Mouse (Mus musculus) G1E (cell line): ENCODE results near the gene Clock. TPM values are rescaled to one million over a fixed set of nuclear protein-coding genes. Genes with fewer than 3 reads are reported as not detected.

Experiments
- ATAC-seq: 2 replicates; pipeline ENCODE4 v1.8.0; 2016; ENCODE audit warnings: mild to moderate bottlenecking; ENCODE audit not compliant: insufficient number of reproducible peaks, poor library complexity, low FRiP score, severe bottlenecking; ENCODE audit errors: extremely low read depth
- DNase-seq: peaks from one replicate; pipeline ENCODE4 v3.0.0; 2012; ENCODE audit warnings: low spot score
- H3K27me3 ChIP-seq: 2 replicates; pipeline ENCODE4 v1.6.1; 2012; ENCODE audit warnings: mild to moderate bottlenecking, low read length, inconsistent platforms; ENCODE audit not compliant: insufficient read depth
- H3K36me3 ChIP-seq: replicated peaks from 2 replicates; pipeline ENCODE3; 2012; ENCODE audit warnings: mild to moderate bottlenecking, inconsistent platforms
- H3K4me1 ChIP-seq: 2 replicates; pipeline ENCODE4 v1.6.1; 2012; ENCODE audit warnings: low read depth, low read length, inconsistent platforms, mixed read lengths; ENCODE audit not compliant: insufficient read depth
- H3K4me3 ChIP-seq: 2 replicates; pipeline ENCODE4 v1.5.1; 2012; ENCODE audit warnings: low read depth, mild to moderate bottlenecking, inconsistent platforms, low read length, moderate library complexity, mixed read lengths
- H3K9me3 ChIP-seq: replicated peaks from 2 replicates; pipeline ENCODE4 v1.6.1; 2012; ENCODE audit warnings: inconsistent platforms
- CTCF ChIP-seq: IDR thresholded peaks from 2 replicates; pipeline ENCODE4 v1.5.1; 2012; ENCODE audit warnings: low read depth, low read length, inconsistent platforms, mixed read lengths
- GATA1 ChIP-seq: IDR thresholded peaks from 2 replicates; pipeline ENCODE4 v1.6.1; 2012; ENCODE audit warnings: borderline replicate concordance, low read length, inconsistent platforms, mixed read lengths
- GATA2 ChIP-seq: IDR thresholded peaks from 2 replicates; pipeline ENCODE4 v1.6.1; 2012; ENCODE audit warnings: low read depth, low read length, inconsistent platforms, borderline replicate concordance
- POLR2AphosphoS5 ChIP-seq: IDR thresholded peaks from 2 replicates; pipeline ENCODE4 v1.6.1; 2012; ENCODE audit warnings: low read depth, low read length, inconsistent platforms; ENCODE audit not compliant: insufficient replicate concordance
- TAL1 ChIP-seq: conservative IDR thresholded peaks from 2 replicates; pipeline ENCODE4 v1.6.1; 2012; ENCODE audit warnings: low read depth, low read length, inconsistent platforms, mixed read lengths
- polyA plus RNA-seq: library from polyadenylated mRNA; stranded (reverse); fragments of >175 nt; gene quantifications from 2 replicates; pipeline ENCODE4 v1.2.3, GENCODE M21; 2012
- total RNA-seq, 2 experiments: library from RNA; stranded (forward) in 1 of 2; stranded (reverse) in 1 of 2; fragments of 200-1000 nt in 1 of 2; fragments of >200 nt in 1 of 2; fragmentation: Nextera tagmentation in 1 of 2; gene quantifications; 2 replicates each; pipeline ENCODE4 v1.2.3; 2014 to 2017

The Clock gene
- total and polyA plus RNA-seq, 3 experiments, result 0.82 to 27.2 (median 16.4) TPM

DNA sequence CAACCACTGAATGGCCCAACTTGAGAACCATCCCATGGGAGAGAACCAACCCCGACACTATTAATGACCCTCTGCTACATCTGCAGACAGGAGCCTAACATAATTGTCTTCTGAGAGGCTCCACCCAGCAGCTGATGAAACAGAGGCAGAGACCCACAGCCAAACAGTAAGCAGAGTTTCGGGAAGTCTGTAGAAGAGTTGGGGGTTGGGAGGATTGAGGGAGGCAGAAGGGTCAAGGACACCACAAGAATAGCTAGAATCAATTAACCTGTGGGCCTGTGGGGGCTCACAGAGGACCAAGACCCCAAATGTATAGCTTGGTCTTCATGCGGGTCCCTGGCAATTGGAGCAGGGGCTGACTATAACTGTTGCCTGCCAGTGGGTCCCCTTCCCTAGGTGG, 16.3 kb downstream of the Clock start:
- no peak for ATAC-seq

DNA sequence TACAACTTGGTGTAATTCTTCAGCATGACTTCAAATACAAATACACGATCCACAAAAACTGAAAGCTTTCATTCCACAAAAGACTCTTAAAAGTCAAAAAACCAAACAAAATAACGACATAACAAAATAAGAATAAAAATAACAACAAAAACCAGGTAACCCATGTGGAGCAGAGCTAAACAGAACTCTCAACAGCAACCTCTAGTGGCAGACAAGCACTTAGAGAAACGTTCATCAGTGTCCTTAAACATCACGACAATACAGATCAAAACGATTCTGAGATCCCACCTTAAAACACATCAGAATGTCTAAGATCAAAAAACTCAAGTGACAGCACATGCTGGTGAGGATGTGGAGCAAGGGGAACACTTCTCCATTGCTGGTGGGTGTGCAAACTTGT, 17.5 kb downstream of the Clock start:
- Histone ChIP-seq H3K27me3 (no peaks in the 10 kb centered on the region), H3K4me1 (peaks cover 19% of the 10 kb centered on the region; the same call in 1 of the 2 replicates), H3K4me3 (no peak overlapping the region), H3K36me3 (peaks cover 27% of the 10 kb centered on the region), H3K9me3 (no peaks in the 10 kb centered on the region)
- no peak for ATAC-seq
- DNase-seq, result no peak
- TF ChIP-seq GATA1, result no peak

More for the DNA sequence above, 16.3 kb downstream of the Clock start:
- Histone ChIP-seq H3K9me3 (no peaks in the 10 kb centered on the region), H3K27me3 (no peaks in the 10 kb centered on the region), H3K36me3 (peaks cover 23% of the 10 kb centered on the region), H3K4me3 (no peak overlapping the region), H3K4me1 (peaks cover 19% of the 10 kb centered on the region; the same call in 1 of the 2 replicates)
- no peak for DNase-seq
- TF ChIP-seq TAL1, result no peak
- TF ChIP-seq POLR2AphosphoS5, result no peak
- TF ChIP-seq GATA1, result no peak
- TF ChIP-seq GATA2, result no peak
- no peak for TF ChIP-seq CTCF

DNA sequence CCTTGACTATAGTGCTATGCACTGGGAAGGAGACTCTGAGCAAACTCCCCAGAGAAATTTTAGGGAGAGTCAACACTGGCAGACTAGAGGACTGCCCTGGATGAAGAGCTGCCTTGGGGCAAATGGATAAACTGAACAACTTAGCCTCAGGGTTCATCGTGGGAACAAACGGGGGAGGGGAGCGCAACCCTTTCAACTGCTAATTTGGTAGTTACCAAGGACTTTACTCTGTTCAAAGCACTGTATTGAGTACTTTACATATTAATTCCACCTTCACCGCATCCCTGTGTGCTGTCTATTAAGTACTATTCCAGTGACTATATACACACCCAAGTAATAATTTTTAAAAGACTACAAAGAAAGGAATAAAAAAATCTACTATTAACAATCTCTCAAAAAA, 18.9 kb downstream of the Clock start:
- H3K4me1 ChIP-seq, result peaks cover 20% of the 10 kb centered on the region; the same call in 1 of the 2 replicates
- H3K27me3 ChIP-seq, result no peaks in the 10 kb centered on the region
- no peak for DNase-seq
- no peaks in the 10 kb centered on the region for H3K9me3 ChIP-seq
- no peak for ATAC-seq
- TF ChIP-seq POLR2AphosphoS5, result no peak
- TF ChIP-seq GATA2, result no peak
- no peak for TF ChIP-seq GATA1
- TF ChIP-seq CTCF, result no peak
- TF ChIP-seq TAL1, result no peak
- H3K4me3 ChIP-seq, result no peak overlapping the region
- H3K36me3 ChIP-seq, result peaks cover 28% of the 10 kb centered on the region

DNA sequence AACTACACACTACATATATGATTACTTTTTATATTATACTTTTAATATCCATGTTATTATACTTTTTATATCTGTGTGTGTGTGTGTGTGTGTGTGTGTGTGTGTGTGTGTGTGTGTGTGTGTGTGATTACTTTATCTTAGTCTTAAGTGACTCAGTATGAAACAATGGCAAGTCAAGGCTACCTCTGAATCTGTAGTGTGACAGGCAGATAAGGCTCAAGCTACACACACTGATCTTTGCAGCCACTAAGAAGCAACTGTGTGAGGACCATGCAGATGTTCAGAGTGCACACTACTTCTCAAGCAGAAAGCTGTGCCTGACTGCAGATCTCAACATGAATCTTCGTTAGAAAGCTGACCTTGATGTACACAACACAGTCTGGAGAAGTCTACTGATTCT, 20.7 kb downstream of the Clock start:
- Histone ChIP-seq H3K36me3 (peaks cover 22% of the 10 kb centered on the region), H3K4me3 (no peak overlapping the region), H3K4me1 (peaks cover 15% of the 10 kb centered on the region; the same call in 1 of the 2 replicates), H3K27me3 (no peaks in the 10 kb centered on the region), H3K9me3 (no peaks in the 10 kb centered on the region)
- ATAC-seq (no peak), DNase-seq (no peak)
- TF ChIP-seq POLR2AphosphoS5 (no peak), CTCF (no peak), GATA2 (no peak), GATA1 (no peak)

DNA sequence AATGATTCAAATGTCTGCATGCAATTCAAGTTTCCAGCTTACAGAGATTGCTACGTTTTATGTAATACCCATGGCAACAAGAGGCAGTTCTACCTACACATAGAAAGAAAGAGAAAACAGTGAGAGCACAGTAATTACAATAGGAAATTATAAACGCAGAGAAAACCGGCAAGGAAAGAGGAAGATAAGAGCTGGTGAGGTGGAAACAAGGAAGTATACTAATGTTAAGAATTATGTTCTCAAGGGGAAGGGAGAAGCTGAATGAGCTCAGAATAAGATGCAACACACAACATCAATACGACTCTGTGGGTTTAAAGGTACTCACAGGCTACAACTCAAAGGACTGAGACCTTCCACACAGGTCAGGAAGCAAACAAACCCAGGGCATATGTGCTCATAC, 29.6 kb downstream of the Clock start:
- H3K36me3 ChIP-seq, result peaks cover 21% of the 10 kb centered on the region
- H3K27me3 ChIP-seq, result no peaks in the 10 kb centered on the region
- ATAC-seq (no peak), DNase-seq (no peak)
- TF ChIP-seq TAL1, result no peak
- TF ChIP-seq GATA1, result no peak
- TF ChIP-seq POLR2AphosphoS5, result no peak
- TF ChIP-seq CTCF, result no peak
- TF ChIP-seq GATA2, result no peak
- no peak overlapping the region for H3K4me3 ChIP-seq
- no peaks in the 10 kb centered on the region for H3K9me3 ChIP-seq
- no peaks in the 10 kb centered on the region for H3K4me1 ChIP-seq

DNA sequence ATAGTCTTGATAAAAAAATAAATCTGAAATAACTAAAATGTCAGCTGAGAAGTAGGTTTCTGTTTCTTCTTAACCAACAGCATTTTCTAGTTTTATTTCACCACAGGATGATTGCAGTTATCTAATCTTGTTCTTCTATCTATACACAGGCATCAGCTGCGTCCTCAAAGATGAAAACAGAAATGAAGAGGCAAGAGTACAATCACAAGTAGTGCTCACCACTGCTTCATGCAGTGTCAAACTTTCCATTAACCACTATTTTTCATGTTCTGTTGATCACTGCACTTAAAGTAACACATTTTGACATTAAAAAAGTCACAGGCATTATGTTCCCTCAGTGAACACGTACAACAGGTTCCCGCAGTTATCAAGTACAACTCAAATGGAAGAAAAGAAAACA, 53.6 kb downstream of the Clock start:
- H3K9me3 ChIP-seq, result no peaks in the 10 kb centered on the region
- H3K36me3 ChIP-seq, result peaks cover 32% of the 10 kb centered on the region
- H3K4me3 ChIP-seq, result no peak overlapping the region
- ATAC-seq (no peak), DNase-seq (no peak)
- no peaks in the 10 kb centered on the region for H3K4me1 ChIP-seq
- TF ChIP-seq GATA1 (no peak), TAL1 (no peak), GATA2 (no peak), CTCF (no peak), POLR2AphosphoS5 (no peak)
- no peaks in the 10 kb centered on the region for H3K27me3 ChIP-seq

DNA sequence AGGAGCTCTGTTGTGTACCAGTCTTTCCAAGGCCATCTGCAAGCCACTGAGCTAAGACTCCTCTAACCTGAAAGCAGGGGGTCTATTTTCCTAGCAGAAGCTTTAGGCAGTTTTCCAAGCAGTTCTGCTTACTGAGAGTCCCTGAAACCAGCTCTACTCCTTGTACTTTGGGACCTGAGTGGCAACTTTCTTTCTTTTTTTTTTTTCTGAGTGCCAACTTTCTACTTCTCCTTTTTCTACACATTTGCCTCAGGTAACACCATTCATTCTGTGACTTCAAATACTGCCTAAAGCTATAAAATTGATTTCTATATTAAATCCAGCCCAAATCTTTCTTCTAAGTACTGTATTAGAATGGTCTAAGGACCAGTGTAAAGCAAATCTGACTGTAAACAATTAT, 58.1 kb downstream of the Clock start:
- H3K36me3 ChIP-seq, result peaks cover 34% of the 10 kb centered on the region

More for the DNA sequence above, 58.1 kb downstream of the Clock start:
- Histone ChIP-seq H3K9me3 (no peaks in the 10 kb centered on the region), H3K4me3 (no peak overlapping the region), H3K4me1 (no peaks in the 10 kb centered on the region), H3K27me3 (no peaks in the 10 kb centered on the region)
- ATAC-seq (no peak), DNase-seq (no peak)
- no peak for TF ChIP-seq TAL1
- TF ChIP-seq POLR2AphosphoS5, result no peak
- no peak for TF ChIP-seq GATA1
- TF ChIP-seq GATA2, result no peak
- no peak for TF ChIP-seq CTCF
